Mouse (Mus musculus) forebrain, embryonic 15.5 days (tissue): ENCODE results near the gene Plxnc1. TPM values are rescaled to one million over a fixed set of nuclear protein-coding genes. Genes with fewer than 3 reads are reported as not detected.

Experiments used
- ATAC-seq: fragments of 200-750 bp; cut with Nextera tagmentation; replicated peaks from 2 replicates; pipeline ENCODE4 v1.8.0; 2017; ENCODE audit warnings: mild to moderate bottlenecking, moderate TSS enrichment, moderate library complexity
- H3K27ac ChIP-seq: fragments of 300-500 bp; sonication (generic); replicated peaks from 2 replicates; pipeline ENCODE4 v1.5.1; 2015; ENCODE audit warnings: mild to moderate bottlenecking, inconsistent platforms
- H3K27me3 ChIP-seq: fragments of 300-500 bp; sonication (generic); 2 replicates; pipeline ENCODE4 v1.6.1; 2015; ENCODE audit warnings: inconsistent platforms
- H3K36me3 ChIP-seq: fragments of 300-500 bp; sonication (generic); 2 replicates; pipeline ENCODE4 v1.6.1; 2015; ENCODE audit warnings: mild to moderate bottlenecking, inconsistent platforms
- H3K4me1 ChIP-seq: fragments of 300-500 bp; sonication (generic); 2 replicates; pipeline ENCODE4 v1.6.1; 2015; ENCODE audit warnings: inconsistent platforms
- H3K4me2 ChIP-seq: fragments of 300-500 bp; sonication (generic); replicated peaks from 2 replicates; pipeline ENCODE4 v1.6.1; 2015; ENCODE audit warnings: mild to moderate bottlenecking, inconsistent platforms
- H3K4me3 ChIP-seq: fragments of 300-500 bp; sonication (generic); 2 replicates; pipeline ENCODE4 v1.5.1; 2015; ENCODE audit warnings: mild to moderate bottlenecking, inconsistent platforms
- H3K9ac ChIP-seq: fragments of 300-500 bp; sonication (generic); replicated peaks from 2 replicates; pipeline ENCODE4 v1.6.1; 2015; ENCODE audit warnings: mild to moderate bottlenecking, inconsistent platforms
- H3K9me3 ChIP-seq: fragments of 300-500 bp; sonication (generic); 2 replicates; pipeline ENCODE4 v1.6.1; 2016; ENCODE audit warnings: inconsistent platforms
- WGBS: fragments of 180-500 bp; shearing (Covaris S2); methylation state at CpG from one replicate; pipeline ENCODE4 v1.1.7; 2015; ENCODE audit warnings: mixed read lengths; 5-methylcytosine and 5-hydroxymethylcytosine counted together
- polyA plus RNA-seq: library from polyadenylated mRNA; unstranded; fragments of >200 nt; fragmentation: Nextera tagmentation; extraction: Ambion mirVana; gene quantifications from 2 replicates; pipeline ENCODE4 v1.2.1, GENCODE M21; 2015

Plxnc1 gene
- polyA plus RNA-seq, 1 experiment from 2014 or later: 11.2 TPM

DNA sequence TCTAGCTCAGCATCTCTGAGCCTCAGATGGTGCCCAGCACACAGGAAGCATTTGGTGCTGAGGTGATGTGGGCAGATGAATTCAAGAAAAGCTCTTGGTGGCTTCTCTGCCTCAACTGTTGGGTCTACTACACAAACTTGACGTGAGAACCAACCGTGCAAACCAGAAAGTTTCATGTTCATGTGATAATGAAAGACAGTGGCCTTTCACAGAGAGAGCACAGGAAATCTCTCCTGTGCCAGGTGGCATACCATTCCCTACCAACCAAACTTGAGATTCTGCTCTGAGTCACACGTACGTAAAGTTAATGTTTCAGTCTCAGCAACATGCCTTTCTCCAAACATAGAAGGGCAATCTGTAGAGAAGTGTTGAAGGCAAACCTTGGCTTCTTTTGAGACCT lies 83.8 kb downstream of the Plxnc1 start:
- no peak overlapping the region for H3K9ac ChIP-seq
- no peaks in the 10 kb centered on the region for H3K27me3 ChIP-seq
- no peak overlapping the region for H3K4me2 ChIP-seq
- ATAC-seq: no peak
- no peak overlapping the region for H3K4me3 ChIP-seq
- H3K27ac ChIP-seq: no peak overlapping the region
- H3K4me1 ChIP-seq: no peaks in the 10 kb centered on the region
- H3K9me3 ChIP-seq: no peaks in the 10 kb centered on the region
- WGBS: 93% methylated on average over 4 of the region's 4 CpGs
- peaks cover 33% of the 10 kb centered on the region for H3K36me3 ChIP-seq

DNA sequence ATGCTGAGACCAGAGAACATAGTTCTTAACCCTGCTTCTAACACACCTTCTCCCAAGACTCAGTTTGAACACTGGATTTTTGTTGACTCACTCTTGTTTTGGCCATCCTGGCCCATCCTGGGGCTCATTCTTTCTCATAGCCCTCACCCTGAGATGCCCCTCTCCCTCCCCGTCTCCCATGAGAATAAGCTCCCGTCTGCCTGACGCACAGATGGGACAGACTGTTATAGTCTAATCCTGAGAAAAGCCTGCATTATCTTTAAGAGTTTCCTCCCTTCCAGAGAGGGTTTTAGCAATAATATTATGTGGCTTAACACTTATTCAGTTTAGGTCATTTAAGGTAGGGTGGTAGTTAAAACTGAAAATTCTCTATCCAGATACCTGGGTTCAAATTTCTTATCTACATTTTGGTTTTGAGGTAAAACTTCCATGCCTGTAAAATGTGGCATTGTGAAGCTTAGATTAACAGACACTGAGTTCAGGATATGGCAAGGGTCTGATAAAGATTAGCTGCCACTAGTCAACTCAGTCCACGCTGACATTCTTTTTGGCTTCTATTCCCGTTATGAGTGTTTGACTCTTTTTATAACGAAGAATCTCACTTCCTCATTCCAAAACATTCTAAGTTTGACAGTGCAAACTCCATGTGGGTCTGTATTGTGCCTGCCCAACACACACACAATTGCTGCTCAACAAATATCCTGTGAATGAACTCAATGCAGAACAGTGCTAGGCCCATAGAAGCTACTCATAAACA lies 86.2 kb downstream of the Plxnc1 start:
- no peak overlapping the region for H3K4me2 ChIP-seq
- no peaks in the 10 kb centered on the region for H3K4me1 ChIP-seq
- no peaks in the 10 kb centered on the region for H3K9me3 ChIP-seq
- H3K27ac ChIP-seq: no peak overlapping the region
- ATAC-seq: no peak
- H3K4me3 ChIP-seq: no peak overlapping the region
- WGBS: 95% methylated on average over 6 of the region's 6 CpGs
- H3K36me3 ChIP-seq: peaks cover 26% of the 10 kb centered on the region
- H3K9ac ChIP-seq: no peak overlapping the region
- no peaks in the 10 kb centered on the region for H3K27me3 ChIP-seq

DNA sequence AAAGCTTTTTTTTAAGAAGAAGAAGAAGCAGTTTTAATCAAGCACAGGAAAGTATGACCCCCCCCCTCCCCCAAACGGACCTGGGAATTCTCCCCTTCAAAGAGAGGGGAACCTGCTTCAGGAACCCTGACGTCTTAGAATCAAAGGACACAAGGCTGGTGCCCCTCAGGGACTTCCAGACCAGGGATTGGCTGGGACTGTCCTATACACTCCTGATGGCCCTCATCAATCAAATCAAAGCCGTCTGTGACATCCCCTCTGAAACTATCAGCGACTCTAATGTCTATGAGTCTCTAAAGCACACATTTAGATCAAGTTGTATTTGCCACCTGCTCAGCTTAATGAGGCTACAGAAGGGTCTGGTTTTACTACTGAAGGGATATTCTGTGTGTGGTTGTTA lies 94.1 kb downstream of the Plxnc1 start:
- no peak for ATAC-seq

DNA sequence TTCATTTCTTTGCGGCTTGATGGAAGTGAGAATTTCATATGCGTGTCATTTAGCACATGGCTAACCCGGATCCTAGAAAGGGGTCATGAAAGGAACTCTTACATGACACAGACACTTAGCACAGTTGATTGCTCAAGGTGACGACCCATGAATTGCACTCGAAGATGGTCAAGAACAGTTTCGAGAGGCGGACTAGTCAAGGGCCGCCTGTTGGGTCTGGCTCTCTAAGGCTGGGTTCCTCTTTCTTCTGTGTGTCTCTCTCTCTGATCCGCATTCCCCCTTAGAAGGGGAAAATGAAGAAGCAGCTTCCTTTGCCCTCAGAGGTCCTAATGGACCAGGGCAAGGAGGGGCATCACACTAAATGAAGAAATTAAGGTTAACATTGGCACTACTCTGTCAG lies 94.7 kb downstream of the Plxnc1 start:
- WGBS: 94% methylated on average over 9 of the region's 9 CpGs
- no peak overlapping the region for H3K27ac ChIP-seq
- no peak overlapping the region for H3K4me2 ChIP-seq
- ATAC-seq: no peak
- H3K4me3 ChIP-seq: no peak overlapping the region
- no peak overlapping the region for H3K9ac ChIP-seq
- H3K27me3 ChIP-seq: no peaks in the 10 kb centered on the region
- no peaks in the 10 kb centered on the region for H3K9me3 ChIP-seq
- peaks cover 14% of the 10 kb centered on the region for H3K36me3 ChIP-seq
- H3K4me1 ChIP-seq: no peaks in the 10 kb centered on the region

More for the DNA sequence above, 94.1 kb downstream of the Plxnc1 start:
- peaks cover 14% of the 10 kb centered on the region for H3K36me3 ChIP-seq
- no peak overlapping the region for H3K27ac ChIP-seq
- no peaks in the 10 kb centered on the region for H3K27me3 ChIP-seq
- no peak overlapping the region for H3K4me3 ChIP-seq
- WGBS: 66% methylated on average over 4 of the region's 4 CpGs
- no peak overlapping the region for H3K4me2 ChIP-seq
- no peaks in the 10 kb centered on the region for H3K4me1 ChIP-seq
- no peak overlapping the region for H3K9ac ChIP-seq
- no peaks in the 10 kb centered on the region for H3K9me3 ChIP-seq

DNA sequence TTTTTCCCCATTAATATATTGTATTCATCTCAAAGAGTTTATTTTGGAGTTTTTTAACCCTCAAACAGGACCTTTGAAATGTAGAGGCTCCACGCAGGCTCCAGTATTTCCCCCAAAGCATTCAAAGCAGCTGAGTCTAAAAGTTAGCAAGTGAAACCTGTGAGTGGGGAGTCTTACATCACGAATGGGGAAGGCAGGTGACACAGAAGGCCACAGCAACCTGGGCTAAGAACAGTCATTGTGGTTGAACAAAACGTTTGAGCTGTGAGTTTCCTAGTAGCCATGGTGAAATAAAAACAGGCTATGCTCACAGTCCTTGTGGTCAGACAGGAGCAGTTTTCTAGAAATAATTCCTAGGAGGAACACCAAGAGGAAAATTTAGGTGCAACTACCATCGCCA lies 95.3 kb downstream of the Plxnc1 start:
- H3K27ac ChIP-seq: no peak overlapping the region
- no peak for ATAC-seq
- no peaks in the 10 kb centered on the region for H3K27me3 ChIP-seq
- H3K36me3 ChIP-seq: peaks cover 14% of the 10 kb centered on the region
- H3K4me1 ChIP-seq: no peaks in the 10 kb centered on the region
- H3K4me3 ChIP-seq: no peak overlapping the region
- WGBS: 90% methylated on average over 4 of the region's 4 CpGs
- H3K4me2 ChIP-seq: no peak overlapping the region
- no peak overlapping the region for H3K9ac ChIP-seq
- H3K9me3 ChIP-seq: no peaks in the 10 kb centered on the region

DNA sequence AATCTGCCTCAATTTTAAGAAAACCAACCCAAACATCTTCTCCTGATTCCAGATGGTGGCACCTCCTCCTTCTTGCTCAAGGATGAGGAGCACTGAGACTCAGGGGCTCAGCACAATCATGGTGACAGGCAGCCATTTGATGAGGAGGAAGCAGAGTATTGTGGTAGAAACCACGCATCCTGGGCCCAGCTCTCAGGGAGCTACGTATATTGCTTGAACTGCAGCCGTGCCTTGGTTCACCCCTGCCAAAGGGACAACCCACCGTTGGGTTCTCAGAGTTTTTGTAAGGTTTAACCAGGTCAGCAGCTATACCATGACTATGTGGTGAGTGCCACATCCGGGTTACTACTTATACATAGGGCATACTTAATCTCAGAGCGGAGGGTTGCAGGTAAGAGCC lies 96.3 kb downstream of the Plxnc1 start:
- no peaks in the 10 kb centered on the region for H3K4me1 ChIP-seq
- no peak overlapping the region for H3K9ac ChIP-seq
- 96% methylated on average over 6 of the region's 6 CpGs for WGBS
- no peak for ATAC-seq
- H3K4me3 ChIP-seq: no peak overlapping the region
- H3K27me3 ChIP-seq: no peaks in the 10 kb centered on the region
- no peaks in the 10 kb centered on the region for H3K9me3 ChIP-seq
- peaks cover 14% of the 10 kb centered on the region for H3K36me3 ChIP-seq
- no peak overlapping the region for H3K27ac ChIP-seq
- H3K4me2 ChIP-seq: no peak overlapping the region

DNA sequence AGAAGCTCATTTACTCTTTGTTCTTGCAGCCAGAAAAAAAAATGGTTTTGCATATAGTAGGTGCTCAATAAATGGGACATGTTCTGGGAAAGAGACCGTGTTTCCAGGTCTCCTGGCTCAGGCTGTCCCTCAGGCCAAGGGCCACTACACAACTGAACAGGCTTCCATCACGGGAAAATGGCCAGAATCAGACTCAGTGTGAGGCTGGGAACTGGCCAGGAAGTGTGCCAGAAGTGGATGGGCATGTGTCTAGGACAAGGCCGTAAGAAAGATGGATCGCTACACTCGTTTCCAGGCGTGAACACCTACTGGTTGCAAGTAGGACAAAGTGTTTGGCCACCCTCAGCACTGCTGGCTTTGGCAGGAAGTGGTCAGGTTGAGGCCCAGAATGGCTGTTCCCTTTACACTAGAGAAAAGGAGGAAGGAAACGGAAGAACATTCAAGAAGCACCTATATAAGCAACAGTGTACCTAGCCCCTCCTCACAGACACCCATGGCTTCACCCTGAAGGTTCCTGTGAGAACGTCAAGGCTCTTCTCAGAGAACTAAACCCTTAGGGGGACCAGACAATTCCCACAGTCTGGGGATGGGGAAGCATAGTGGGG lies 98.0 kb downstream of the Plxnc1 start:
- WGBS: 90% methylated on average over 8 of the region's 8 CpGs
- Histone ChIP-seq H3K36me3 (peaks cover 16% of the 10 kb centered on the region), H3K4me1 (no peaks in the 10 kb centered on the region), H3K9me3 (no peaks in the 10 kb centered on the region), H3K4me2 (no peak overlapping the region), H3K9ac (no peak overlapping the region), H3K4me3 (no peak overlapping the region), H3K27ac (no peak overlapping the region), H3K27me3 (no peaks in the 10 kb centered on the region)
- no peak for ATAC-seq

DNA sequence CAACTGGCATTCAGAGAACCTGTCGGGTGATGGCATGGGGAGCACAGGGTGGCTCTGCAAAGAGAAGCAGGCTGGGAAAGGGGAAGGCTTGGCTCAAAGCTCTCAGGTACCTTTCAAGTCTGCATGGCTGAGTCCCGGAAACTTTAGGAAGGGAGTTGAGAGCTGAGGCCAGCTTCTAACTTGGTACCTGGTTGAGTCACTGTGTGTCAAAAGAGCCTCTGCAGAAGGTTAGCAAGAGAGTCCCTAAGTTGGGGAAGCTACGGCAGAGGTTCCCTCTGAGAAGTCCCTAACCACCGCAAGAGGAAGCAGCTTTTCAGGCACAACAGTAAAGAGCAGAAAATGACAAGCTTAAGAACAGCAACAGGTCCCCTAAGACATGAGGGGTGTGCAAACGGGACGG lies 99.9 kb downstream of the Plxnc1 start:
- H3K27me3 ChIP-seq: no peaks in the 10 kb centered on the region
- peaks cover 18% of the 10 kb centered on the region for H3K36me3 ChIP-seq
- no peak overlapping the region for H3K4me3 ChIP-seq
- no peak overlapping the region for H3K27ac ChIP-seq
- H3K4me1 ChIP-seq: no peaks in the 10 kb centered on the region
- ATAC-seq: no peak
- no peak overlapping the region for H3K4me2 ChIP-seq
- WGBS: 93% methylated on average over 6 of the region's 6 CpGs
- no peak overlapping the region for H3K9ac ChIP-seq
- H3K9me3 ChIP-seq: no peaks in the 10 kb centered on the region

DNA sequence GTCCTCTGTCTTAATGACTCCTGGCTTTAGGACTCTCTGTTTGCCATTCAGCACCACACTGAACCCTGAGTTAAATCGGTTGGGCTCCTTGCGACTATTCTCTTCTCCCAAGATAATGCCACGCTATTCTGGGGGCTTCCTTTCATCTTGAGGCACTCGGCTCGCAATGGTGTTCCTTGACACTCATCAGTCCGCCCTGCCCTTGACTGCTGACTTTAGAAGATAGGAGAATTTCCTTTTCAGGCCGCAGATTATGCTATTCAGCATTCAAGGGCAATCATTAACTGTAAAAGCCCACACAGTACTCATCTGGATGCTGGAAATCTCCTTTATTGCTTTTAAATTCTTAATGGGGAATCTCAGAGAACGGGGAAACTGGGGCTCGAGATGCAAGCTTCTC lies 108.8 kb downstream of the Plxnc1 start:
- H3K9me3 ChIP-seq: no peaks in the 10 kb centered on the region
- ATAC-seq: no peak
- no peaks in the 10 kb centered on the region for H3K4me1 ChIP-seq
- H3K27me3 ChIP-seq: no peaks in the 10 kb centered on the region
- H3K4me2 ChIP-seq: no peak overlapping the region
- H3K4me3 ChIP-seq: no peak overlapping the region
- no peak overlapping the region for H3K9ac ChIP-seq
- H3K36me3 ChIP-seq: peaks cover 15% of the 10 kb centered on the region
- no peak overlapping the region for H3K27ac ChIP-seq
- WGBS: 83% methylated on average over 9 of the region's 9 CpGs

DNA sequence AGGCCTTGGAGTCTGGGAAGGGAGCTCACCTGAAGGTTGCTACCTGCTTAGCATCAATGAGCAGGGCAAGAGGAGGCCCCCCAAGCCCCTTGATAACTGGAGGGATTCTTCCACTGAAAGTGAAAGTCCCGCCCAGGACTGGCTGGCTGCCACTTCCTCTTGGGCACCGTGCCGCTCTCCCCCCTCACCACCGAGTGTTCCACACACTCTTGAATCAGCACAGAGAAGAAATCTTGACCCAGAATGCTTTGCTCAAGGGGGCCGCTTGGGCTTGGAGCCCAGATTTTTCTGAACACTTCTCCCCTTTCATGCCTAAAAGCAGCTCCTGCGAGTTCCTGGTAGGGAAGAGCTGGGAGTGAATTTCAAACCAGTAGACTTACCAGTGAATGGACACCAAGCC lies 115.2 kb downstream of the Plxnc1 start:
- H3K4me2 ChIP-seq: peak overlapping the region; percentile 5
- H3K36me3 ChIP-seq: peaks cover 22% of the 10 kb centered on the region
- peak overlapping the region; percentile 84 for H3K27ac ChIP-seq
- no peaks in the 10 kb centered on the region for H3K9me3 ChIP-seq
- 14% methylated on average over 6 of the region's 6 CpGs for WGBS
- H3K27me3 ChIP-seq: no peaks in the 10 kb centered on the region
- H3K4me1 ChIP-seq: peaks cover 22% of the 10 kb centered on the region
- peak; percentile 95 for ATAC-seq
- H3K9ac ChIP-seq: no peak overlapping the region
- no peak overlapping the region for H3K4me3 ChIP-seq

DNA sequence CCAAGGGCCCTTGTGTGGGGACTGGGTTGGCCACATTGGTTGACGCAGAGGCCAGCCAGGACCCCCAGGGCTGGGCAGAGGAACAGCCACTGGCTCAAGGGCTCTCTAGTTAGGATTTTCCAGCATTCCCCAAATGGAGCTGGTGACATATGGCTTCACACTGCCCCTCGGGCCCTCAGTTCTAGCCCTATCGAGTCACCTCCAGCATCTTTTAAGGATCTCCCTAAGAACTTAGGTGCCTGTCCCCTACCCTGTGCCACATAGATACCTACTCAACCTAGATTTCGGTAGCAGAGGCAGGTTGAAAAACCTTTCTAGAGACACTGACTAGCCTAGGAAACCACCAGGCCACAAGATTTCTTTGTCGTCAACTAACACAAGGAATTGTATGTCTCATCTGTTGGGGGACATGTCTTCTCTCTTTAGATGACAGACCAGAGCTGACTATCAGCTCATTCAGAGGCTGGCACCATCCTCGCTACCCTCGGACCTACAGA lies 115.9 kb downstream of the Plxnc1 start:
- H3K4me1 ChIP-seq: peaks cover 26% of the 10 kb centered on the region
- H3K4me2 ChIP-seq: no peak overlapping the region
- H3K27ac ChIP-seq: 0 out of 2 replicates have a peak overlapping the region, but pooled peaks have one; percentile 84
- no peak overlapping the region for H3K9ac ChIP-seq
- H3K36me3 ChIP-seq: peaks cover 18% of the 10 kb centered on the region
- WGBS: 92% methylated on average over 7 of the region's 7 CpGs
- H3K9me3 ChIP-seq: no peaks in the 10 kb centered on the region
- ATAC-seq: no peak
- H3K27me3 ChIP-seq: no peaks in the 10 kb centered on the region
- no peak overlapping the region for H3K4me3 ChIP-seq

DNA sequence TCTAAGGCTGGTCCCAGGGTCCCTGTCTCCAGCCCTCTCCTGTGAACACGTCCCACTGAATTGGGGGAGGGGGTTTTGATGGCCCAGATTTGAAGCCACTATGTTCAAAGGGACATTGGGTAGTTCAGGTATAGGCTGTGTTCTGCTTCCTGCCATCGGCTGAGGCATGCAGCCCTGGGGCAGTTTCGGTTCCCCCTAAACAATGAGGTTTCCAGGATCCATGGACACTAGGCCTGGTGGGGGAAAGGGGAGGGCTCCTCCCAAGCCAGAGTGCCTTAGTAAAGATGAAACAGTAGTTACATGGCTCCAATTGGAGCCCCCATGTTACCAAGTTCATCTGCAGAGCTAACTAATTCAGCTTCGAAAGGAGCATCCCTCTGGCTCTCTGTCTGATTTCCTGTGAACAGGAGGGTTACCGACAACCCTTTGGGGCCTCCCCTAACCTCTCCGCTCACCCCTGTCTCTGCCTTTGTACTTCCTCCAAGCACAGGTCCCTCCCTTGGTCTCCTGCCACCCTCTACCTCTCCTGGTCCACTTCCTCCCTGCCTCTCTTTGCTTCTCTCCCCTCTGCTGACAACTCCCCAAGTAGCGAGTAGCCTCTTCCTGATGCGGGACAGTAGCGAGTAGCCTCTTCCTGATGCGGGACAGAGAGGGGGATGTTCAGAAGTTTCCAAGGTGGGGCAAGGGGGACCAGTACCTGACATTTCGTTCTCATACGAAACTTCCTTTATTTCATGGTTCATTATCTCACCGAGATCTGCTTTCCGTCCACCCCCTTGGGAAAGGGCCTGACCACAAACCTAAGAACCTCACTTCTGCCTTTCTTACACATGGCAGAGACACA lies 116.5 kb downstream of the Plxnc1 start:
- no peak overlapping the region for H3K9ac ChIP-seq
- H3K27ac ChIP-seq: no peak overlapping the region
- ATAC-seq: no peak
- H3K4me3 ChIP-seq: no peak overlapping the region
- H3K27me3 ChIP-seq: no peaks in the 10 kb centered on the region
- peaks cover 15% of the 10 kb centered on the region for H3K36me3 ChIP-seq
- no peaks in the 10 kb centered on the region for H3K9me3 ChIP-seq
- 90% methylated on average over 14 of the region's 14 CpGs for WGBS
- H3K4me2 ChIP-seq: no peak overlapping the region
- H3K4me1 ChIP-seq: peaks cover 26% of the 10 kb centered on the region
